Mouse (Mus musculus) limb, embryonic 14.5 days (tissue): ENCODE results near the gene Meig1. TPM values are rescaled to one million over a fixed set of nuclear protein-coding genes. Genes with fewer than 3 reads are reported as not detected.

Source experiments
- ATAC-seq: fragments of 200-750 bp; cut with Nextera tagmentation; 2 replicates; pipeline ENCODE4 v1.8.0; 2017; ENCODE audit warnings: low read depth, moderate number of reproducible peaks, moderate TSS enrichment; ENCODE audit not compliant: low FRiP score
- DNase-seq: peaks from one replicate; pipeline ENCODE4 v3.0.0-alpha.2; 2015; ENCODE audit warnings: low spot score
- H3K27ac ChIP-seq: fragments of 300-500 bp; sonication (generic); replicated peaks from 2 replicates; pipeline ENCODE4 v1.5.1; 2014; ENCODE audit warnings: low read depth, mild to moderate bottlenecking, low read length, moderate library complexity, mixed read lengths
- H3K27me3 ChIP-seq: fragments of 300-500 bp; sonication (generic); 2 replicates; pipeline ENCODE4 v1.6.1; 2014; ENCODE audit warnings: low read length, mixed read lengths; ENCODE audit not compliant: control insufficient read depth, insufficient read depth
- H3K36me3 ChIP-seq: fragments of 300-500 bp; sonication (generic); 2 replicates; pipeline ENCODE4 v1.6.1; 2014; ENCODE audit warnings: mild to moderate bottlenecking, low read length, moderate library complexity, mixed read lengths; ENCODE audit not compliant: control insufficient read depth, insufficient read depth
- H3K4me1 ChIP-seq: fragments of 300-500 bp; sonication (generic); 2 replicates; pipeline ENCODE4 v1.6.1; 2014; ENCODE audit warnings: antibody characterized with exemption, low read length, mixed read lengths; ENCODE audit not compliant: control insufficient read depth, insufficient read depth
- H3K4me2 ChIP-seq: fragments of 300-500 bp; sonication (generic); replicated peaks from 2 replicates; pipeline ENCODE4 v1.6.1; 2014; ENCODE audit warnings: low read depth, mild to moderate bottlenecking, low read length, moderate library complexity; ENCODE audit not compliant: severe bottlenecking
- H3K4me3 ChIP-seq: fragments of 300-500 bp; sonication (generic); replicated peaks from 2 replicates; pipeline ENCODE4 v1.5.1; 2014; ENCODE audit warnings: low read length
- H3K9ac ChIP-seq: fragments of 300-500 bp; sonication (generic); 2 replicates; pipeline ENCODE4 v1.6.1; 2014; ENCODE audit warnings: mild to moderate bottlenecking, low read depth, low read length, moderate library complexity; ENCODE audit not compliant: severe bottlenecking
- H3K9me3 ChIP-seq: fragments of 300-500 bp; sonication (generic); 2 replicates; pipeline ENCODE4 v1.6.1; 2016; ENCODE audit warnings: low read length; ENCODE audit not compliant: control insufficient read depth
- POLR2A ChIP-seq: fragments of 200-500 bp; IDR thresholded peaks from 2 replicates; pipeline ENCODE4 v1.8.0; 2012; ENCODE audit warnings: inconsistent platforms, mild to moderate bottlenecking, moderate library complexity, borderline replicate concordance; ENCODE audit not compliant: insufficient read depth, insufficient read length; ENCODE audit errors: extremely low read depth
- WGBS: fragments of 180-500 bp; shearing (Covaris S2); extraction: QIAGEN DNeasy Blood & Tissue Kit; methylation state at CpG from one replicate; pipeline ENCODE4 v1.1.7; 2014; 5-methylcytosine and 5-hydroxymethylcytosine counted together
- polyA plus RNA-seq, 2 experiments: library from polyadenylated mRNA; depleted of rRNA in 1 of 2; stranded (reverse) in 1 of 2; unstranded in 1 of 2; fragments of >200 nt; fragmentation: Nextera tagmentation in 1 of 2; extraction: Ambion mirVana in 1 of 2; gene quantifications; 2 replicates each; pipeline versions ENCODE4 v1.2.1 to v1.2.3; 2012 to 2014

The Meig1 gene
- polyA plus RNA-seq, 2 experiments, result 0.20 TPM; not detected in 1

DNA sequence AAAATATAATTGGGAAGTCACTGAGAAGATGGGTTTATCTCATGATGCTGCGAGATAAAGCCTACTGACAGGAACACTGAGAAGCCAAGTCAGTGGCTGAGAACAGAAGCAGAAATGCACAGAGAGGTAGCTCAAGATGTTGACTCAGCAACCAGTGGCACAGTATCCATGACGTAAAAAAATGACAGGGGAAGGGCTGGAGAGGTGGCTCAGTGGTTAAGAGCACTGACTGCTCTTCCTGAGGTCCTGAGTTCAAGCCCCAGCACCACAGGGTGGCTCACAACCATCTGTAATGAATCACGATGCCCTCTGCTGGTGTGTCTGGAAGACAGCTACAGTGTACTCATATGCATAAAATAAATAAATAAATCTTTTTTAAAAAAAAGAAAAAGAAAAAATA, 61.4 kb downstream of the Meig1 start:
- Histone ChIP-seq H3K27me3 (no peaks in the 10 kb centered on the region), H3K27ac (no peak overlapping the region), H3K9ac (no peak overlapping the region), H3K4me2 (no peak overlapping the region), H3K9me3 (no peaks in the 10 kb centered on the region), H3K4me3 (no peak overlapping the region), H3K36me3 (no peaks in the 10 kb centered on the region), H3K4me1 (no peaks in the 10 kb centered on the region)
- DNase-seq, result no peak
- no peak for ATAC-seq
- WGBS, result 84% methylated on average over 3 of the region's 3 CpGs
- no peak for TF ChIP-seq POLR2A

Other genes with a start within 250 kb of the Meig1 start
- gene Nmt2, start 138.4 kb downstream of the Meig1 start, polyA plus RNA-seq (2012; rRNA removed), result 14.3 and 15.4 TPM in 2 replicates
- 33.7 and 37.5 TPM in 2 replicates for gene Nmt2, start 138.4 kb downstream of the Meig1 start, polyA plus RNA-seq (2014; fragmentation: Nextera tagmentation; extraction: Ambion mirVana)
- gene Rpp38, start 90.0 kb downstream of the Meig1 start, polyA plus RNA-seq (2012; rRNA removed), result 11.6 and 19.2 TPM in 2 replicates
- gene Rpp38, start 90.0 kb downstream of the Meig1 start, polyA plus RNA-seq (2014; fragmentation: Nextera tagmentation; extraction: Ambion mirVana), result 23.4 and 24.9 TPM in 2 replicates
- gene Acbd7, start 86.5 kb downstream of the Meig1 start, polyA plus RNA-seq (2012; rRNA removed), result 0.17 and 0.34 TPM in 2 replicates
- gene Acbd7, start 86.5 kb downstream of the Meig1 start, polyA plus RNA-seq (2014; fragmentation: Nextera tagmentation; extraction: Ambion mirVana), result 0.41 and 1.0 TPM in 2 replicates
- gene Olah, start 25.4 kb downstream of the Meig1 start, polyA plus RNA-seq (2012; rRNA removed), result 0.10 and 0.15 TPM in 2 replicates
- gene Olah, start 25.4 kb downstream of the Meig1 start, polyA plus RNA-seq (2014; fragmentation: Nextera tagmentation; extraction: Ambion mirVana), result 0.12 TPM in 1 of 2 replicates, not detected in the other
- gene Dclre1c, start 1.5 kb upstream of the Meig1 start, polyA plus RNA-seq (2012; rRNA removed), result 9.0 and 10.5 TPM in 2 replicates
- 7.0 and 7.3 TPM in 2 replicates for gene Dclre1c, start 1.5 kb upstream of the Meig1 start, polyA plus RNA-seq (2014; fragmentation: Nextera tagmentation; extraction: Ambion mirVana)
- gene Suv39h2, start 52.4 kb upstream of the Meig1 start, polyA plus RNA-seq (2012; rRNA removed), result 7.5 and 9.2 TPM in 2 replicates
- 15.4 and 17.6 TPM in 2 replicates for gene Suv39h2, start 52.4 kb upstream of the Meig1 start, polyA plus RNA-seq (2014; fragmentation: Nextera tagmentation; extraction: Ambion mirVana)
- 4.2 and 4.4 TPM in 2 replicates for gene Gm45902, start 90.1 kb upstream of the Meig1 start, polyA plus RNA-seq (2012; rRNA removed)
- 3.8 and 4.7 TPM in 2 replicates for gene Gm45902, start 90.1 kb upstream of the Meig1 start, polyA plus RNA-seq (2014; fragmentation: Nextera tagmentation; extraction: Ambion mirVana)
- 74.3 and 82.6 TPM in 2 replicates for gene Hspa14, start 90.2 kb upstream of the Meig1 start, polyA plus RNA-seq (2012; rRNA removed)
- 88.2 and 98.5 TPM in 2 replicates for gene Hspa14, start 90.2 kb upstream of the Meig1 start, polyA plus RNA-seq (2014; fragmentation: Nextera tagmentation; extraction: Ambion mirVana)
- 0.34 and 0.73 TPM in 2 replicates for gene Cdnf, start 90.4 kb upstream of the Meig1 start, polyA plus RNA-seq (2012; rRNA removed)
- gene Cdnf, start 90.4 kb upstream of the Meig1 start, polyA plus RNA-seq (2014; fragmentation: Nextera tagmentation; extraction: Ambion mirVana), result 0.08 and 0.32 TPM in 2 replicates
- 25.7 and 26.1 TPM in 2 replicates for gene Fam107b, start 147.8 kb upstream of the Meig1 start, polyA plus RNA-seq (2012; rRNA removed)
- 43.6 and 49.1 TPM in 2 replicates for gene Fam107b, start 147.8 kb upstream of the Meig1 start, polyA plus RNA-seq (2014; fragmentation: Nextera tagmentation; extraction: Ambion mirVana)